Mouse (Mus musculus) adrenal gland (tissue): ENCODE results near the gene Eddm3b.

Experiments
- intact Hi-C: fragments of 180-260 bp; cut with DNase I; formaldehyde crosslinking; loops from one replicate; pipeline ENCODE4 v1.15.1; 2025
- long read RNA-seq, 2 experiments: library from polyadenylated mRNA; unstranded; transcript quantifications; one replicate each; pipeline ENCODE4 v2.0.0; 2020; ENCODE audit warnings: borderline replicate concordance in 1 of 2; ENCODE audit not compliant: insufficient replicate concordance in 1 of 2

Gene Eddm3b
- long read RNA-seq, experiment 1: 0 reads
- long read RNA-seq, experiment 2: 0 reads

DNA sequence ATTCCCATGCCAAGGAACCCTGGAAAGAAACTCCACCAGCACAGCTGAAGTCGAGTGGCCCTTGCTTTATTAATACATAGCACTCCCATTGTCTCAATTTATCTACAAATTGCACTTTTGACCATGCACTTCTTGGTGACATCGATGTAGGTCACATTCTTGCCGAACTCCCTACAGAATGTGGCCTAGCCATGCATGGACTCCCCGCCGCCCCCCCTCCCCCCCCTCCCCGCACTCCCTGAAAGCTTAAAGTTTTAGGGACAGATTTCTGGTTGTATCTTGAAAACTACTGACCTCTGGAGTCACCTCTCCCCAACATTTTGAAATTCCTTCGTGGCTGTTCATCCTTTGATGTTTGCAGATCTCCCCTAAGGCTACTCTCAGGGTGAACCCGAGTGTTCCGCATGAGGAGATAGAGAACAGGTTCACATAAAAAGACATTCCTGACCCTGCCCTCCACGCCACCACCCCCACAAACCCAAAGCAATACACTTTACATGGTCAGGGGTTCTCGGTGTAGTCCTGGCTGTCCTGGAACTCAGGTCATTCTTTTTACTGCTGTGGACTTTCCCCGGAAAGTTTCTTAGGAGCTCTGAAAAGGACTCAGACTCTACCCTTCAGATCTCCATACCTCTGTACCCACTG lies at the start of gene Eddm3b:
TSS of gene Eddm3b (plus strand) at position 511 of the 645 bp plus-strand sequence.
- intact Hi-C loops: no loop called here

DNA sequence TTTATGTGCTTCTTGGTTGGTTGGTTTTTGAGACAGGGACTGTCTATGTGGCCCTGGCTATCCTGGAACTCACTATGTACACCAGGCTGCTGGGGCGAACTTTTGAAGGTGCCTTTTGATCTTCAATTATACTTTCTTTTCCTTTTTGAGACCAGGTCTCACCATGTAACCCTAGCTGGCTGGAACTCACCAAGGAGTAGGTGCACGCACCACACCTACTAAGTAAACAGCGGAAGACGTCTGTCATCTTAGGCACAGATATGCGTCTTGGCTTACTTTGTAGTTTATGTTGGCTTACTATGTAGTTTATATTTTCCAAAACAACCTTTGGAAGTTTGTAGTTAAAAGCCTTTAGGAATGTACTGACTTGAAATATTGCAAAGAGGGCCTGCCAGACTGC lies 45.3 kb upstream of the Eddm3b start:
- intact Hi-C loops: no loop called here

GRCm38 (mm10) chr14:51069617-51070016 lies 44.6 kb upstream of the Eddm3b start:
- intact Hi-C loops: no loop called here

DNA sequence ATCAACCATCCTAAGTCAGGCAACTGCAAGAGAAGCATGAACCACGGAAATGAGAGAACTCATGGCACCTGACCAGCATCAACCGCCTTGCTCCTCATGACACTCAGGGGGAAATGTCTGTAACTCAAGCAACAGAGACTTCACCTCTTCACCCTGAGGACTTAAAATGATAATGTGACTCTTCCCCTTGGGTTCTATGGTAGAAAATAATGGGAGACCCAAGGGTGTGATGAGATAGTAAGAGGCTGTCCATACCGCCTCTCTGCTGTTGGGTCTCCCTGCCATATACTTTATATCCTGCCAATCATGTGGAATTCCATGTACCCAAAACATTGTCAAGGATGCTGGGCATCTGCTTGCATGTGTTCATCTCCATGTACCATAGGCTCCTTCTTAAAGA lies 39.9 kb upstream of the Eddm3b start, which contains the start of gene Olfr750:
TSS of gene Olfr750 (minus strand) at position 101 of the 400 bp plus-strand sequence.
- intact Hi-C loops: no loop called here

DNA sequence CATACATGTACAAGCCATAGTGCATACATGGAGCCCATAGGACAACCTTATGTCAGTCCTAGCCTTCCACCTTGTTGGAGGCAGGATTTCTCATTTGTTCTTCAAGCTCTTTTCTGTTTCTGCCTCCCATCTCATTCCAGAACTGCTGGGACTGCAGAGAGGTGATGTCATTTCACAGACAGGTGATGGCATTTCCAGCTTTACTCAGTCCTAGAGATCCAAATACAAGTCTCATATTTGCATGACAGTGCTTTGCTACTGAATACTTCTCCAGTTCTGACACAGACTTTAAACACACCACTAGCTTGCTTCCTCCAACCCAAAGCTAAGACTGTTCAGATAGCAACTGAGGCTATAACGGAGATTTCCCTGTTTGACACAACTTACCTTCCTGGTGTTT lies 35.0 kb upstream of the Eddm3b start:
- intact Hi-C loops: no loop called here

GRCm38 (mm10) chr14:51081035-51081434 lies 33.2 kb upstream of the Eddm3b start:
- intact Hi-C loops: no loop called here

- intact Hi-C loops: no loop called here
Measured at GRCm38 (mm10) chr14:51082599-51083581, 31.3 kb upstream of the Eddm3b start.

DNA sequence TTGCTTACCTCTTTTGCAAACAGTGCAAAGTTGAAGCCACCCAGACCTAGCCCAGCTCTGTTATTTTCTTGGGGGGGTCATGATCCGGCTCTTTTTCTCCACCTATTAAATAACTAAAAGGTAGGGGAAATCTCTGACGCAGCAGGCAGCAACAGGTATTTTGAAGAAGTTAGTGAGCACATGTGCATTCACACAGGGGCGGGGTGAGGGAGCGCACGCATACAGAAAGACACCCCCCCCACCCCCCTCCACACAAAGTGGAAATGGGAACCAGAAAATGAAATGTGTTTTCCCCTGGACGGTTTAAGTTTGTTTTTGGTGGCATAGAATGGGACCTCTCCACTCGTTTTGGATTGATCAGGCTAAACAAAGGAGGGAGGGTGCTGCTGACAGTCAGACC lies 30.4 kb upstream of the Eddm3b start:
- intact Hi-C loops: no loop called here

GRCm38 (mm10) chr14:51085086-51085485 lies 29.1 kb upstream of the Eddm3b start:
- intact Hi-C loops: loop anchor here (5.0 kb wide), 1 partner anchor 278 kb away; the partner anchor contains the start of genes Ccnb1ip1 and Parp2

DNA sequence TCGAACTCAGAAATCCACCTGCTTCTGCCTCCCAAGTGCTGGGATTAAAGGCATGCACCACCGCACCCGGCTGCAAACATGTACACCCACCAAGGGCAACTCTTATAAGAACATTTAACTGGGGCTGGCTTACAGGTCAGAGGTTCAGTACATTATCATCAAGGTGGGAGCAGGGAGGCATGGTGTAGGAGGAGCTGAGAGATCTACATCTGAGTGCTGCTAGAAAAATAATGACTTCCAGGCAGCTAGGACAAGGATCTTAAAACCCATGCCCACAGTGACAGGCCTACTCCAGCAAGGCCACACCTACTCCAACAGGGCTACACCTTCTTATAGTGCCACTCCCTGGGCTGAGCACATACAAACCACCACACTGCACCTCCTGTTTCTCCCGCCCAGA lies 28.3 kb upstream of the Eddm3b start:
- intact Hi-C loops: loop anchor here (5.0 kb wide), 1 partner anchor 279 kb away; the partner anchor contains the start of genes Ccnb1ip1 and Parp2

GRCm38 (mm10) chr14:51087762-51088161 lies 26.5 kb upstream of the Eddm3b start:
- intact Hi-C loops: loop anchor here (5.0 kb wide), 1 partner anchor 280 kb away; the partner anchor contains the start of genes Ccnb1ip1 and Parp2

DNA sequence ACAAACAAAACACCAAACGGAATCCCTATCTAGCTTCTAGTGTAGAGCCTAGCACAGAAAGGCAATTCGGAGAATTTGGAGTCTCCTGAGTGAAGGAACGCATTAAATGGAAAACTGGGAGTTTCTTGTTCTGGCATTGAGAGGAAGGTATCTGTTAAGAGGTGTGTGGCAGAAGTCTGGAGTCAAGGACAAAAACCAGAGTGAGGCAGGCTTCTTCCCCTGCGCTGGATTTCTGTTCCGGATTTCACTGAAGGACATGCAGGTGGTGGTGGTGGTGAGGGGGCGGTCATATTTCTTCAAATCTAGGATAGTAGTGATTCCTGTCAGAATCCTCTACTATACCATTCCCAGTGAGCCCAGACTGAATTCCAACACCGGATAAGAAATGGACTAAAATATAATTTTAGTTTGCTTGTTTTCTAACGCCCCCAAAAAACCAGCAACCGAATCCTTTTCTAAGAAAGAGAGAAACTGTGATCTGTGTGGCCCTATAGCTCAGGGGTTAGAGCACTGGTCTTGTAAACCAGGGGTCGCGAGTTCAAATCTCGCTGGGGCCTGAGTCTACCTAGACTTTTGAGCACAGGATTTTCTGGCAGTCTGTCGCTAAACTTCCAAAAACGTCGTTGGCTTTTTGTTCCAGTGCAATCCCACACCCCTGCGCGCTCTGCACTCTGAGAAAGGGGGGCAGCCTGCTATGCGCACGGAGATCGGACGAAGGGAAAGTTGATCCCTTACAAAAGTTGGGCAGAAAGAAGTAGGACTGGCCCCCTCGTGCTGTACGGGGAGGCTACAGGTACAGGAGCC lies 25.9 kb upstream of the Eddm3b start:
- intact Hi-C loops: loop anchor here (5.0 kb wide), 1 partner anchor 281 kb away; the partner anchor contains the start of genes Ccnb1ip1 and Parp2

- intact Hi-C loops: loop anchor here (1.0 to 5.0 kb wide), 2 partner anchors 25 to 282 kb away; partner anchors contain the start of genes Ccnb1ip1 and Parp2
Measured at GRCm38 (mm10) chr14:51088970-51089673, 25.1 kb upstream of the Eddm3b start.

DNA sequence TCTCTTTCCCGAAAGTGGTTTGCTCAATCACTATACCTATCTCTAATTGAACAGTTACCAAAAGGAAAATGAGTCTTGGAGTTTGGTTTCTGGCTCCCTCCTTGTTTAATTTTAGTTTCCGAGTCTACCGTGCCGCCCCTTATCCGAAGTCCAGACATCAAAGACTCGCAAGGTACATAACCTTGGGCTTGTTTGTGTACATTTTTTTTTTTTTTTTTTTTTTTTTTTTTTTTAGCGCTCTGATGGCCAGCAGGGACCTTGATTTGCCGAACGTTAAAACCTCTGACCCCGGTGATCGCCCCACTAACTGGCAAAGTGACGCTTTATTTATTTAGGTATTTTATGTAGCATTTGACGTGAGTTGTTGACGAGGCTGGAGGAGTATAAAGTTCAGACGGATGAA lies 24.6 kb upstream of the Eddm3b start:
- intact Hi-C loops: loop anchor here (1.0 to 5.0 kb wide), 2 partner anchors 25 to 282 kb away; partner anchors contain the start of genes Ccnb1ip1 and Parp2

- intact Hi-C loops: no loop called here
Measured at GRCm38 (mm10) chr14:51090077-51090781, 24.0 kb upstream of the Eddm3b start.

DNA sequence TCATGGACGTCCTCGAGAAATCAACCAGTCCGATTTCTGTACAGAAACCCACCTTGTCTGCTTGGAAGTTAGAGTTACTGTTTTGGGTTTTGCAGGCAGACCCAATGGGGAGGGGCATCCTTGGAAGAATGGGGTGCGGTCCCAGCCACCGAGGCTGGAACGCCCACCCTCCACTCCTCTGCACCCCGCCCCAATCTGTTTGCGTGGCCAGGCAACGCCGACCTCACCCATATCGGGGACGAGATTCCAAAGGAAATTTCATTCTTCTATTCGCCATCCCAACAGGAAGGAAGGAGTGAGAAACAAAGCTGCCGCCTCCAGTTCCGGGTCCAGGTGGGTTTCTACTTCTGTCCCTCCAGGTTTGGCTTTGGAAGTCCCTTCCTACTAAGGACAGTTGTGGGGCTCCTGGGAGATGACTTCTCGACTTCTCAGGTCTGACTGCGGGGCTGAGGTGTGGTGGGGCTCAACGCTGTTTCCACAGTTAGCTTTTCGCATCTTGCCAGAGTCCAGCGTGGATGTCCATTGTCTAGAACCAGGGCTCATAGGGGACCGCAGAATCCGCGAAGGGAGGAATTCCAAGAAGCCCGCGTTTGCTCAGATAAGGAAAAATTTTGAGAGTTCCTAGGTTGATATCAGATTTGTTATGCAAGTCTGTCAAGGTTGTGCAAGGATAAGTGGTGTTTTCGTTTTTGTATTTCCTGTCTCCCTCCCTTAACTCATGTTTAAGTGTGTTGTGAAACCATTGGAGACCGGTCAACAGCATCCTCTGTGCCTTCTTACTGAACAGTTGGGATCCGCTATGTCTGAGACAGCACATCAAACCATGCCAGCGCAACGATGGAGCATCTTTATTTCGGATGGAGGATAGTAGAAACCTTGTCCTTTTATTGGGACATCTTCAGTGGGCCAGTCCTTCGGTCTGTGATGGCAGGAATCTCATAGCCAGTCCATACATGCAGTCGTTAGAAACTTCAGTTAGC lies 23.0 kb upstream of the Eddm3b start, which contains the start of the genes Rnase4 and Ang:
TSS of gene Rnase4 (plus strand) at position 157 of the 980 bp plus-strand sequence.
TSS of gene Ang (plus strand) at position 230 of the 980 bp plus-strand sequence.
- intact Hi-C loops: no loop called here

DNA sequence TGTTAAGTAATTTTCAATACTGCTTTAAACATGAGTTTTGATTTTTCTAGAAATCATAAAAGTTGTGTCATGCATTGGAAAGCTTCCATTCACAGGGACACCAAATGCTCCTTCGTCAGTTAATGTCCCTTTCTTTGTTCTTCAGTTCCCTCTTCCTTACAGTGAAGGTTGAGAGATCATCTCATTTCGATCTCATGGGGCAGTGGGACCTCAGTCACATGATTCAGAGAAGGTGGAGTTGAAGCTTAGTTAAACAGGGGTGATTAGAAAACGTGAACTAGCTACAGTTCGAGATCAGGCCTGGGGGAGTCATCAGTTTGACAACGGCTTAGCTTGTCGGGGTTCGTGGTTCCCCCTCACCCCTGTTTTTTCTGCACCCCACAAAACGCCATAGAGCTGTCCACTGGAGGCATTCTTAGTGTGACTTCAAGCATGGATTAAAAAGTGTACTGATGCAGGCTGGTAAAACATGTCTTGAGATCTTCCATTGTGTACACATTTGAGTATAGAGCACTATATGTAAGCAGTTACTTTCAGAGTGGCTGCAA lies 22.1 kb upstream of the Eddm3b start:
- intact Hi-C loops: no loop called here

DNA sequence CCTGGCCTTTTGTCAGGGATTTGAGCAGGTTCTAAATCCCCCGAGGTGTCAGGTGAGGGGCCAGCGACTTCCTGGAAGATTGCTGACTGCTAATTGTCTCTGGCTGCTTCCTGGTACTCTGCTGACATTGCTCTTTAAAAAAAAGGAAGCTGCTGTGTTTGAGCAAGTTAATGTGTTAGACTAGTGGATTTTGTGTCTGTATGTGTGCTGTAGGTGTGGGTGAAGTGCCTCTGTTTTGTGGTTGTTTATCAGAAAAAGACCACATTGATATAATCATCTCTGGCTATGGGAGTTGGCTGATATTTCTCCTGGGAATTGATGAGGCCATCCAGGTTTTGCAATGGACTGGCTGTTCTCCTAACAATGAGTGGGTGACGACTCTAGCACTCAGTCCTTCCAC lies 20.7 kb upstream of the Eddm3b start:
- intact Hi-C loops: no loop called here
